Mouse (Mus musculus): Measurements from ENCODE around the gene Rnf130.

Gene Rnf130

GRCm38 (mm10) chr11:50024833-50025720, at the start of gene Rnf130:
Gene Rnf130 (plus strand): TSS chr11:50025346.
- ChIA-PET POLR2A (interaction anchor here in 1 of 4 experiments (1.0 kb wide), 1 partner anchor 25 kb away, joined by 3 read pairs; no protein-coding TSS in a partner anchor), CTCF (interaction anchor here in 1 of 4 experiments (0.7 kb wide), 1 partner anchor 169 kb away, joined by 3 read pairs; no protein-coding TSS in a partner anchor)

GRCm38 (mm10) chr11:49977963-49978568, 47.1 kb upstream of the Rnf130 start:
- ChIA-PET POLR2A (no interaction called here), CTCF (interaction anchor here in 1 of 4 experiments (0.6 kb wide), 1 partner anchor 326 kb away, joined by 3 read pairs; no protein-coding TSS in a partner anchor)

- CTCF ChIA-PET, result interaction anchor here in 2 of 4 experiments (0.6 to 1.0 kb wide), 2 partner anchors 22 to 327 kb away, joined by 3 read pairs; no protein-coding TSS in a partner anchor
These were observed 46.2 kb upstream of the Rnf130 start for GRCm38 (mm10) chr11:49978935-49979334.

GRCm38 (mm10) chr11:49980681-49981235, 44.4 kb upstream of the Rnf130 start:
- ChIA-PET CTCF (interaction anchor here in 3 of 4 experiments (0.6 to 2.3 kb wide), 4 partner anchors 133 to 150 kb away, joined by 3 to 6 read pairs (median 4); no protein-coding TSS in a partner anchor), POLR2A (interaction anchor here in 1 of 4 experiments (0.6 kb wide), 1 partner anchor 48 kb away, joined by 4 read pairs; no protein-coding TSS in a partner anchor)

More at GRCm38 (mm10) chr11:49978935-49979334, 46.2 kb upstream of the Rnf130 start:
- POLR2A ChIA-PET, result interaction anchor here in 1 of 4 experiments (0.7 kb wide), 1 partner anchor 8 kb away, joined by 5 read pairs; no protein-coding TSS in a partner anchor

- CTCF ChIA-PET, result interaction anchor here in 2 of 4 experiments (1.2 to 2.3 kb wide), 2 partner anchors 133 to 149 kb away, joined by 3 to 5 read pairs; no protein-coding TSS in a partner anchor
These were observed 43.7 kb upstream of the Rnf130 start for GRCm38 (mm10) chr11:49981321-49981963.

GRCm38 (mm10) chr11:49982094-49982493, 43.1 kb upstream of the Rnf130 start:
- CTCF ChIA-PET, result interaction anchor here in 2 of 4 experiments (1.2 to 1.7 kb wide), 2 partner anchors 8 to 132 kb away, joined by 3 to 4 read pairs; no protein-coding TSS in a partner anchor
- POLR2A ChIA-PET, result no interaction called here

More at GRCm38 (mm10) chr11:49981321-49981963, 43.7 kb upstream of the Rnf130 start:
- POLR2A ChIA-PET, result interaction anchor here in 1 of 4 experiments (0.6 kb wide), 1 partner anchor 48 kb away, joined by 4 read pairs; no protein-coding TSS in a partner anchor

- ChIA-PET POLR2A (interaction anchor here in 2 of 4 experiments (0.6 to 1.6 kb wide), 3 partner anchors 190 to 448 kb away, joined by 3 to 5 read pairs (median 3); partner anchors contain the start of gene Hnrnph1 (in 1 of the 2)), CTCF (interaction anchor here (0.6 to 1.7 kb wide), 6 partner anchors 9 to 382 kb away, joined by 3 to 15 read pairs (median 4); no protein-coding TSS in a partner anchor)
These were observed 42.3 kb upstream of the Rnf130 start for GRCm38 (mm10) chr11:49982881-49983280.

- POLR2A ChIA-PET, result interaction anchor here in 2 of 4 experiments (0.6 to 1.6 kb wide), 2 partner anchors 393 to 446 kb away, joined by 5 to 8 read pairs; partner anchors contain the start of gene Hnrnph1 (in 1 of the 2)
These were observed 41.1 kb upstream of the Rnf130 start for GRCm38 (mm10) chr11:49983875-49984552.

GRCm38 (mm10) chr11:49985009-49985408, 40.1 kb upstream of the Rnf130 start:
- ChIA-PET CTCF (interaction anchor here in 3 of 4 experiments (0.5 to 3.5 kb wide), 7 partner anchors 24 to 277 kb away, joined by 3 to 35 read pairs (median 7); partner anchors contain the start of gene Tbc1d9b (in 1 of the 3)), POLR2A (interaction anchor here in 1 of 4 experiments (0.6 kb wide), 1 partner anchor 130 kb away, joined by 3 read pairs; no protein-coding TSS in a partner anchor)

More at GRCm38 (mm10) chr11:49983875-49984552, 41.1 kb upstream of the Rnf130 start:
- CTCF ChIA-PET, result interaction anchor here (0.7 to 1.1 kb wide), 5 partner anchors 22 to 149 kb away, joined by 3 to 6 read pairs (median 5); no protein-coding TSS in a partner anchor

GRCm38 (mm10) chr11:49986277-49987036, 38.7 kb upstream of the Rnf130 start:
- ChIA-PET CTCF (interaction anchor here (0.5 to 3.5 kb wide), 85 partner anchors 10 to 1212 kb away, joined by 3 to 53 read pairs (median 4); partner anchors contain the start of genes Tbc1d9b (in 3 of the 4), Cby3 (in 2 of the 4), Mgat4b (in 1 of the 4) and Mrnip (in 1 of the 4)), POLR2A (interaction anchor here in 3 of 4 experiments (0.6 to 1.6 kb wide), 14 partner anchors 7 to 435 kb away, joined by 3 to 6 read pairs (median 3); partner anchors contain the start of genes Hnrnph1 (in 1 of the 3), Mgat4b (in 1 of the 3), Mrnip (in 1 of the 3) and Sqstm1 (in 1 of the 3))

- ChIA-PET CTCF (interaction anchor here in 1 of 4 experiments (0.6 kb wide), 1 partner anchor 136 kb away, joined by 4 read pairs; no protein-coding TSS in a partner anchor), POLR2A (interaction anchor here in 3 of 4 experiments (0.6 to 1.2 kb wide), 4 partner anchors 16 to 417 kb away, joined by 3 to 4 read pairs (median 3); no protein-coding TSS in a partner anchor)
These were observed 30.6 kb upstream of the Rnf130 start for GRCm38 (mm10) chr11:49994536-49994935.

GRCm38 (mm10) chr11:49996398-49996797, 28.7 kb upstream of the Rnf130 start:
- POLR2A ChIA-PET, result interaction anchor here in 2 of 4 experiments (0.8 to 1.8 kb wide), 2 partner anchors 11 to 339 kb away, joined by 3 to 5 read pairs; no protein-coding TSS in a partner anchor
- CTCF ChIA-PET, result interaction anchor here in 2 of 4 experiments (1.2 to 1.3 kb wide), 2 partner anchors 10 kb away, joined by 3 read pairs; no protein-coding TSS in a partner anchor

GRCm38 (mm10) chr11:49997321-49997720, 27.8 kb upstream of the Rnf130 start:
- ChIA-PET POLR2A (interaction anchor here in 1 of 4 experiments (1.8 kb wide), 1 partner anchor 11 kb away, joined by 5 read pairs; no protein-coding TSS in a partner anchor), CTCF (interaction anchor here in 2 of 4 experiments (0.7 to 1.3 kb wide), 2 partner anchors 11 kb away, joined by 3 to 4 read pairs; no protein-coding TSS in a partner anchor)

GRCm38 (mm10) chr11:50002853-50003252, 22.3 kb upstream of the Rnf130 start:
- CTCF ChIA-PET, result no interaction called here
- POLR2A ChIA-PET, result no interaction called here

- POLR2A ChIA-PET, result interaction anchor here in 2 of 4 experiments (0.6 to 1.6 kb wide), 3 partner anchors 11 to 364 kb away, joined by 5 to 16 read pairs (median 5); partner anchors contain the start of genes Mgat4b (in 1 of the 2) and Sqstm1 (in 1 of the 2)
- CTCF ChIA-PET, result interaction anchor here in 3 of 4 experiments (0.6 to 1.8 kb wide), 5 partner anchors 21 to 107 kb away, joined by 3 to 6 read pairs (median 4); no protein-coding TSS in a partner anchor
These were observed 17.4 kb upstream of the Rnf130 start for GRCm38 (mm10) chr11:50007776-50008175.
